Mouse (Mus musculus): Measurements from ENCODE around the gene Ccdc155.

Ccdc155 gene

GRCm38 (mm10) chr7:45226421-45226820, 21.7 kb upstream of the Ccdc155 start:
- no peak for DNase-seq (ENCODE audit: low spot score in 2 of 2)

DNA sequence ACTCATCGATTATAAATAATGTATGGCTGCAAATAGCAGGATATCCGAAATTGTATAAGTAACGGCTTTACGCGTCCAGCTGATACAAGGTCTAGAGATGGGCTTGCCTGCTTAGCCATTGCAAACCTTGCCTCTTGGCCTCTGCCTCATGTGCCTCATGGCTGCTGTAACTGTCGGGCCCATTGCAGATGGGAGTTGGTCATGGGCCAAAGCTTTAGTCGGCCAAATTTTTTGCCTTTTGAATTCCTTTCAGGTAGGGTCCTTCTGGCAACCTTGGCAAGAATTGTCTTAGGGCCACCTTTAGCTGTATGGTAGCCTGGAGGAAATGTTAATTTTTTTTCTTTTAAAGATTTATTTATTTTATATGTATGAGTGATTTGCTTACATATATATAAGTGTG, 20.1 kb upstream of the Ccdc155 start:
- no peak for DNase-seq (ENCODE audit: low spot score in 2 of 2)

GRCm38 (mm10) chr7:45221680-45222079, 17.0 kb upstream of the Ccdc155 start:
- no peak for DNase-seq (ENCODE audit: low spot score in 2 of 2)

DNA sequence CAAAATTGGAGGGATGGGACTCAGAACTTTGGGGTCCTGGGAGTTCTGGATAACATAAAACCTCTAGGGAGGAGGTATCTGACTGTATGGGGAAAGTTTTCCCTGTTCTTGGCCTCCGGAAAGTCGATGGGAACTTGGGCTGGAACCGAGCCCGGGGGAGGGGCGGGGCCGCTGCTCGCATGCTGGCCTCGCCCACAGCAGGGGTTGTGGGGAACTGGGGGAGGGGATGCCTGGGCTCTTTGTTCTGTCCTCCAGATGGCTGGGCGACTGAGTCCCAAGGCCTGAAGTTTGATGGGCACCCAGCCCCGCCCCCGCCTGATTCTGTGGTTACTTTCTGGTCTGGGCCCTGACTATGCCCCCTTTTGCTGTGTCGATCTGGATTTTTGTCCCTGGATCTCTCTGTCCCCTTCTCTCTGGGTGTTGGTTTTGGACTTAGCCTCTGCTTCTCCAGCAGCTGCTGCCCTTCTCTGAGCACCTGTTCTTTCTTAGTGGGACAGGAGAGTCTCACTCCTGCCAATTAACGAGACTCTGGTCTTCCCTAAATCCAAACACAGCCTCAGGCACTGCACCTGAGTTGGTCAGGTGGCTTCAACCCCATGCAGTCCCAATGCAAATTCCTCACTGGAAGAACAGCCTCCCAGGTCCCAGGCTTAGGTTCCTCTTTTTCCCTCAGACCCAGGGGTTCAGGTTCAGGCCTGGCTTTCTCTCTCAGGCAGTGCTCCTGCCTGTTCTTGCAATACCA, 11.9 kb upstream of the Ccdc155 start:
- peak; percentile 70 to 89 for DNase-seq (ENCODE audit: low spot score in 2 of 2)

GRCm38 (mm10) chr7:45215673-45216441, 11.2 kb upstream of the Ccdc155 start, which contains the start of gene Tead2:
Gene Tead2 (plus strand): TSS chr7:45215753.
- DNase-seq (ENCODE audit: low spot score in 2 of 2) = peak in 1 of 2 experiments; percentile 48

DNA sequence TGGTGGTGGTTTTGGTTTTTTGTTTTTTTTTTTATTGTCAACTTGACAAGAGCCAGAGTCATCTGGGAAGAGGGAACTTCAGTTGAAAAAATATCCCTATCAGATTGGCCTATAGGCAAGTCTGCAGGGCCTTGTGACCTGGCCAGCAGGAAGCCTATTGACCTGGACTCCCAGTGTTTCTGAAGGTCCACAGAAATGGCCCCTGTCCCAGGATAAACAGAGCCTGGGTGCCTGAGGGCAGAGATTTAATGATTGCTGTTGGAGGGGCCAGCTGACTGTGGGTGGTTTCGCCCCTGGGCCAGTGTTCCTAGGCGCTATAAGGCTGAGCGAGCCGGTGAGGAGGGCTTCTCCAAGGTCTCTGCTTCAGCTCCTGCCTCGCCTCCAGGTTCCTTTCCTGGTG, 9.0 kb upstream of the Ccdc155 start:
- DNase-seq (ENCODE audit: low spot score in 2 of 2) = no peak

GRCm38 (mm10) chr7:45212356-45212755, 7.7 kb upstream of the Ccdc155 start:
- no peak for DNase-seq (ENCODE audit: low spot score in 2 of 2)

DNA sequence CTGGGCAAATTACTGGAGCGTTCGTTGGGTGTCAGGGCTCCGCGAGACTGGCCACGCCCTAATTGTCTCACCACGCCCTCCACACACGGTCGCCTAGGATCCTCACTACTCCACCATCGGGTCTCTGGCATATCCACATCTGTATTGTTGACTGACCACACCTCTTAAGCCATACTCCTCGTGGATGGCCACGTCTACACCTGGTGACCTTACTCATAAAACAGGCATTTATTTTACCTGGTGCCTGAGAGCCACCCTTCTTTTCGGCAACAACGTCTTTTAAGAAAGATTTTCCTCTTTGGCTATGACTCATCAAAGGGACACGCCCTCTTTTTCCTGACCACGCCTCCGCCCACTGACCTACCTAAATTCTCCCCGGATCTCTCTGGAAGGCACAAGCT, 7.2 kb upstream of the Ccdc155 start, which contains the start of gene Dkkl1:
Dkkl1 (minus strand) TSS at position 297 of the 401 bp plus-strand sequence.
- DNase-seq (ENCODE audit: low spot score in 2 of 2) = no peak

- no peak for DNase-seq (ENCODE audit: low spot score in 2 of 2)
These were observed 6.4 kb upstream of the Ccdc155 start for GRCm38 (mm10) chr7:45211070-45211469.

DNA sequence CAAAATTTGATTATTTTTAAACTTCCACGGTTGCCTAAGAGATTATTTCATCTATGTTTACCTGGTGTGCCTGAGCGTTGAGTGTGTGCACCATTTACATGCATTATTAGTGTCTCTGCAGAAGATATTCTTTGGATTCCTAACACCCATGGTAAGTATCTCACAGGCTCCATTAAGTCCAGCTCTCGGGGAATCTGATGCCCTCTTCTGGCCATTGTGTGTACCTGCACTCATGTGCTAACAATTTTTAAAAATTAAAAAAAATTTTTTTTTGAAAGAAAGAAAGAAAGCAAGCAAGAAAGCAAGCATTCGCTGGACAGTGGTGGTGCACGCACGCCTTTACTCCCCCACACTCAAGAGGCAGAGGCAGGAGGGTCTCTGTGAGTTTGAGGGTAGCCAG, 3.6 kb upstream of the Ccdc155 start:
- DNase-seq (ENCODE audit: low spot score in 2 of 2) = no peak

- no peak for DNase-seq (ENCODE audit: low spot score in 2 of 2)
These were observed 2.0 kb downstream of the Ccdc155 start for GRCm38 (mm10) chr7:45202654-45203053.

DNA sequence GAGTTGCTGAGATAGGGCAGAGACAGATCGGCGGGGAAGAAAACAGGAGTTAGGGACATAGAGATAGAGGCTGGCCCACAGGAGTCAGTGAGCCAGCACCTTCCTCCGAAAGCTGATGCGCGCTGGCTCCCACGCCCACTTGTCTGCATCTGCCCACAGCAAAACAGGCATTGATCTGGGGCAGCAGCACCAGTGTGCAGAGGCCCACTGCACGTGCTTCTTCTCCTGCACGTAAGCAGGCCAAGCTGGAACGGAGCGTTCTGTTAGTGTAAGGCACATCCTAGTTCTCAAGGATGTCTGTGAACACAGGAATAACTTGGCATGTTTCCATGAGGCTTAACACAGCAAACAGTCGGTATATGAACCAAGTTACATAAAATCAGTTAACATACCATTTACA, 5.7 kb downstream of the Ccdc155 start:
- no peak for DNase-seq (ENCODE audit: low spot score in 2 of 2)

- DNase-seq (ENCODE audit: low spot score in 2 of 2) = peak; percentile 62 to 81
These were observed 6.3 kb downstream of the Ccdc155 start for GRCm38 (mm10) chr7:45198435-45198834.

DNA sequence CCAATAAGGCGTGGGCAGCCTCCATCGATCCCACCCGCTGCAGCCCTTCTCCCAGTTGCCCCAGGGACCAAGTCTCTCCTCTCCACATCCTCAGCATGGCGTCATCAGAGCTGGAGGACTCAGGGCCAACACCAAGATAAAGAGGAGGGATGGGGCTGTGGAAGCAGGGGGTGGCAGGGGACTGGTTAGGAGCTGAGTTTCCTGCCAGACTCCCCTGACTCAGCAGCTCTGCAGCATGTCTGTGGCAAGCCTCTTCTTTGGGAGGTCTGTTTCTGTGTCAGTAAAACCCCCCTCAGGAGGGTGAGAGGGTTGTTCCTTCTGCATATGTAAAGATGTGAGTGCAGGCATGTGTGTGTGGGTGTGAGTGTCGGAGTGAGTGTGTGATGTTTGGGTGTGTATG, 7.7 kb downstream of the Ccdc155 start:
- DNase-seq (ENCODE audit: low spot score in 2 of 2) = no peak

DNA sequence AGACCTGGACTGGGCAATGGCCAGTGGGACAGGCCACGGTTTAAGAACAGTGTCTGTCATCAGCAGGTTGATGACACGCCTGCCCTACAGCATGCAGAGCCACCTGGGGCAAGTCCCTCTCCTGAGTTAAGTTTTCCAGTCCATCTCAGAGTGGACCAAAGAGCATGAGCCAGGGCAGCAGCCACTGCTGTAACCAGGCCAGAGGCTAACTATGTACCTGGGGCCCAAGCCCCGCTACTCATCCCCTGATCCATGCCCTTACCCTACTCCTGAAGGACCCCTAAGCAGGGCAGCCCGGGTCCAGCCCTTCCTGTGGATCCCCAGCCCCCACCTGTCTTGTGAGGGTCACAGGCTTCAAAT, 8.5 kb downstream of the Ccdc155 start:
- DNase-seq (ENCODE audit: low spot score in 2 of 2) = no peak

- no peak for DNase-seq (ENCODE audit: low spot score in 2 of 2)
These were observed 9.1 kb downstream of the Ccdc155 start for GRCm38 (mm10) chr7:45195341-45196175.

DNA sequence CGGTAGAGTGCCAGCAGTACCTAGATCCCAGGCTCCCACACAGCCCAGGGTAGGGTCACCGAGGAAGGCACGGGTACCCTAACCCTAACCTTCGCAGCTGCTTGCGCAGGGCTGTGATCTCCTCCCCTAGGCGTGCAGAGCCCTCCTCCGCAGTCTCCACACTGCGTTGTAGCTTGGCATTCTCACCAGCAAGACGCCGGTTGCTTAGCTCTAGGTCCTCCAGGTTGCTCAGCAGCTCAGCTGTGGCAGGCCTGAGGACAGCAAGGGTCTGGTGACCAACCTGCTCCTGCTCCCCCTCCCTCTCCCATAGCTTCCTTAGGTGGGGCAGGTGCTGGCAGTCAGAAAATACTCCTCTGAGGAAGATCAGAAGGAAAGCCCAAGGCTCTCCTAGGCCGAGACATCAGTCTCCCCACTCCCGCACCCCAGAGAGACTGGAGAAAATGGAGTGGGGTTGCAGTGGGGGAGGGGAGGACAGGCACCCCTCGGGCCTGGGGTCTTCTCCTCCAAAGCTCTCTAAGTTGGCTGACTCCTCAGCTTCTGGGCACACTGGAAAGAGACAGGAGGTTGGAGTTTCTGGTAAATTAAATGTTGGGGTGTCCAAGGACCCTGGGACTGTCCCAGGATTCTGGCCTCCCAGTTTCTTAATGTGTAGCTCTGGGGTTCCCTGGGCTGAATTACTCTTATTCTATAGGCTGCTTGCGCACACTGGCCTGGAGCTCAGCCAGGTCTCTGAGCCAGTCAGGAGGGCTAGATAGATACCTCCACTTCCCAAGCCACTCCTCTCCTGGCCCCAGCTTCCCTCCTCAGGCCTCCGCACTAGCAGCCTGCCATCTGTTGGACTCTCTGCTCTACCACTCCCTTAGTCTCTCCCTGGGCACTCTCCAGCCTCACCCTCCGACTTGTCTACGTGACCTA, 10.6 kb downstream of the Ccdc155 start:
- DNase-seq (ENCODE audit: low spot score in 2 of 2) = no peak

GRCm38 (mm10) chr7:45193406-45193805, 11.3 kb downstream of the Ccdc155 start:
- no peak for DNase-seq (ENCODE audit: low spot score in 2 of 2)

GRCm38 (mm10) chr7:45192585-45193310, 11.9 kb downstream of the Ccdc155 start:
- no peak for DNase-seq (ENCODE audit: low spot score in 2 of 2)

DNA sequence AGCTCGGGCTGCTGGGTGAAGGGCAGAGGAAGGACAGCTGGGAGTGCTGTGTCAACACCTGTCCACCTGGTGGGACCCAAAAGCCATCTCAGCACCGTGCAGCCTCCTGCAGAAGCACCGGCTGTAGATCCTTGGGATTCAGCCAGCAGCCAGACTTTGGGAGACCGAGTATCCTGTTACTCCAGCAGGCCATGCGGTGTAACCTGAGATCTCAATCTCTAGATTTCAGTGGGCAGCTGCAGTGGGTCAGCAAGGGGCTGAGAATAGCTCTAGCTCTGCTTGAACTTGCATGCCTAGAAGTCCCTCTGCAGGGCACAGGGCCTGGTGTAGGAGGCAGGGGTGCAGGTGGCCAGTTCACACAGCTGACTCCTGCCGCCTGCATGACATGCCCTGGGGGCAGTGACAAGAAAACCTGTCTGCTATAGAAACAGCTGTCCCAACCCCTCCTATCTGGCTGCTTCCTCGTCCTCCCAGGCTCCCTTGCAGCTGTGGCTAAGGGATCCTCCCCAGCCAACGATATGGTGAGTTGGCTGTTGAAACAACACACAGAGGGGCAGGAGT, 12.8 kb downstream of the Ccdc155 start:
- DNase-seq (ENCODE audit: low spot score in 2 of 2) = peak in 1 of 2 experiments; percentile 56
